Mouse (Mus musculus): ENCODE measurements around the gene Slc39a11.

The Slc39a11 gene

DNA sequence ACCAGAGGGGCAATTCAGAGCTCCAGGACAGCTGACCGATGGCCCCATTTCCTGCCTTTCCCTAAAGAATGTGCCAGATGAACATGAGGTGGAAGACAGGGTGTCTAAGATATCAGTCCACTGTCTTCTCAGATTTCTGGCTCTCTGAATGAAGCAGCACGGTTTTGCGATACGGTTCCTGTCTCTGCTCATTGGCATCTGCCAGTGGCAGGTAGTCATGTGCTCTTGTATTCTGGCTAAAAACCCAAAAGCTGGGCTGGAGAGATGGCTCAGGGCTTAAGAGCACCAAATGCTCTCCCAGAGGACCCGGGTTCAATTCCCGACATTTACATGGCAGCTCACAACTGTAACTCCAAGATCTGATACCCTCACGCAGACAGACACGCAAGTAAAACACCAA is 108.8 kb downstream of the Slc39a11 start:
- no peak for DNase-seq (ENCODE audit: low spot score in 2 of 2)

DNA sequence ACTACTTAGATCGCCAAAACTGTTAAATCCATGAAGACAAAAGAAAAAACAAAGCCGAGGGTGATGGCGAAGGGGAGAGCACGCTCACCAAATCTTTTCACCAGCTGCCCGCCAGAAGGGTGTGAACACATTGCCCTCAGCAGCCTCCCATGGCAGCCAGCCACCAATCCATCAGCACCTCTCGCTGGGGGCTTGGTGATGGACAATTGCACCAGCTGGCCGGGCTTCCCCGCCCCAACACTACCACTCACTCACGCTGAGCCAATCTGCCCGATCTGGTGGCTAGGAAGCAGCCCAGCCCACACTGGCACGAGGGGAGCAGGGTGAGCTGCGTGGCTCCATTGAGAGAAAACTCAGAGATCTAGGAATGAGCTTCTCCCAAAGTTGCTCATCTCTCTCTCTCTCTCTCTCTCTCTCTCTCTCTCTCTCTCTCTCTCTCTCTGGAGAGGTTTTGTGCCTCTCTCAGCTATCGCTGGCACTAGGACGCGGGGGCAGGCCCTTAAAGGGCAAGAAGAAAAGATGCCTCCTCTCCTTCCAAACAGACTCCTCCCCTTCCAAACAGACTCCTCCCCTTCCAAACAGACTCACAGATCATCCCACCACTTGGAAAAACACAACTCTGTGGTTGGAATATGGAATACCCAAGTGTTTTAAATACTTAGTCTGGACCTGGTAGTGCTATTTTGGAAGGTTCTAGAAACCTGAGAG is 110.2 kb downstream of the Slc39a11 start:
- DNase-seq (ENCODE audit: low spot score in 2 of 2): peak; percentile 61 to 79

DNA sequence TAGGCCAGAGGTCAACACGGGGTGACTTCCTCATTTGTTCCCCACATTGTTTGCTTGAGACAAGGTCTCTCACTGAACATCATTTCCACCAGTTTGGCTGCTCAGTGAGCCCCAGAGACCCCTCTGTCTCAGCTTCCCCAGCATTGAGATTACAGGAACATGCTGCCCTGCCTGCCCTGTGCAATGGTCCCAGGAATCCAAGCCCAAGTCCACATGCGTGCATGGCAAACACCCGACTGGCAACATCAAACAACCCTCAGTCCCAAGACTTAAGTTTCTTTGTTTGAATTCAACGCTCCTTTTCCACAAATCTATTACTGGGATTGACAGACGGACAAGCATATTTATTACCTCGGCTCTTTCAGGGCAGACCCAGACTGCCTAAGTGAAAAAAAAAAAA is 110.8 kb downstream of the Slc39a11 start:
- no peak for DNase-seq (ENCODE audit: low spot score in 2 of 2)

DNA sequence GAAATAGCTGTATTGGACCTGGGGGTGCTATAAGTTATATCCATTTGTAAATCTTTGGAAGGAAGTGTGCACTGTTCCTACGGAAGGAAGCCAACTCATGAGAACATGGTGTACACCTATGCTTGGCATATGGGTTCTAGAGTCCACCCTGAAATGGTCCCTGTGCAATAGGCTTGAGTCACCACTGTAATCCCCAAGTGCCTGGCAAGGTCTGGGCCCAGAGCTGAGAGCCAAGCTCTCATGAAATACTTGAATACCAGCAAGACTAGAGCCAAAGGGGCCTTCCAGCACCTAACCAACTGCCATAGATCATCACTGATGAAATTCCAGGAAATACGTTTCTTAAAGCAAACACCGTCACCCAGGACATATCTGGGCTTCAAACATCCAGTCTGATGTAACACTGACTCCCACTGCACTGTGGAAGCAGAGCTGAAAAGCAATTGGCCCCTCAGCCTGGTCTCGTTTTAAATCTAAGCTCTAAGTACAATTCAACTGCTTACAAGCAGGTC is 111.4 kb downstream of the Slc39a11 start:
- DNase-seq (ENCODE audit: low spot score in 2 of 2): no peak

DNA sequence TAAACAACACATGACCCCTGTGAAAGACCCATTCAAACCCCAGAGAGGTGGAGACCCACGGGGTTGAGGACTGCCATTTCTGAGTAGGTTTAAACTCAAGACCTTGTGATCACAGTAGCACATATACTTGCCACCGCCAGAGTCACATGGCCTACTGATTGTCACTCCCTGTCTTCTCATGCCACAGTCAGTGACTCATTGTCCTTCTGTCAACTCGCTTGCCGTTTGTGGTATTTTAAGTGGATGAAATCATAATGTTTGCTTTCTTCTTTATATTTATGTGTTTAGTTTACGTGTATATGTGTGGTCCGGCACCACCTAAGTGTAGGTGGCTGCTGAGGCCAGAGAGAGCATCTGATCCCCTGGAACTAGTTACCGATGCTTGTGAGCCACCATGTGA is 112.2 kb downstream of the Slc39a11 start:
- no peak for DNase-seq (ENCODE audit: low spot score in 2 of 2)

DNA sequence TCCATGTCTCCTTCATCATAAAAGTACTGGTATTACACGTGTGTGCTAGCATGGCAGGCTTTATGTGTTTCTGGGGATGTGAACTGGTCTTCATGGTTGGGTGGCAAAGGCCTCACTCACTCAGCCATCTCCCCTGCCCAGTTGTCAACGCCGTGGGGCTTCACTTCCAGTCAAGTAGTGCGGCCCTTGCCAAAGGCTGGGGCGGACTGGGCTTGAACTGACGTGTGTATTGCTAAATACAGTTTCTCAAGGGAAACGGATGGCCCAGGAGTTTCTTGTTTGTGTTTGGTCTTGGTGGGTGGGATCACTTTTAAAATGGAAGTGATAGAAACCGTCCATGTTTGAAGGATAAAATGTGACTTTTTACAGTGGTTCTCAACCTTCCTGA is 112.7 kb downstream of the Slc39a11 start:
- no peak for DNase-seq (ENCODE audit: low spot score in 2 of 2)

DNA sequence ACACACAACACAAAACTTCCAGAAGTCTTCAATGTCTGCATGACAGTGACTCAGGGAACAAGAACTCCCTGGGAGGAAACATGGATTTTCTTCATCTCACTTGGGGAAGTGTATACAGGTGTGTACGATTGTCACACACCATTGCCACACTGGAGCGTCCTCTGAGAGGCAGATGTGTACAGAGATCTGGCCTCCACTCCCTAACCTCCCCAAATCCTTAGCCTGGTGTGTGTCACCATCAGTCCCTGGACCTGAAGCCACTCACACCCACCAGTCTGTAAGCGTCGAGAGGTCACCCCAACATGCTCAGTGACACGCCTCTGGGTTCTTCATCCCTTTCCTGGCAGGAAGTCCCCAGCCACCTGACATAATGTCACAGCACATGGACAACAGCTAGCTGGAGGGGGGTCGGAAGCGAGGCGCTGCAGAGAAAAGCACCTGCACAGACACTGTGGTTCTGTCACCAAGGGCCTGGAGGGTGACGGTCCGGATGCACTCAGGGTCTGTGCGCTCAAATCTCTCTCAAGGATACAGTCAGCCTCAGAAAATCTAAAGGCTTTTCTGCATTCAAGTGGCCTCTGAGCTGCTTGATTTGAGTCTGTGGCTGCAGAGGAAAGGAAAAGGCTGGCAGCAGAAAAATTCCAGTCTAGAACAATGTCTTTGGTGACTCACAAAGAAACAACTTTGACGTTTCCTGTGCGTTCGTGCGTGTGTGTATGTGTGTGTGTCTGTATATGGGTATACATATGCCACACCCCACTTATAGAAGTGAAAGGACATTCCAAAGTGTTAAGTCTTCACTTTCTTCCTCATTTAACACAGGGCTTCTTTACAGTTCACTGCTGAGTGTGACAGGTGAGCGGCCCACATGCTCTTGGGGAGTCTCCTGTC is 113.3 kb downstream of the Slc39a11 start:
- no peak for DNase-seq (ENCODE audit: low spot score in 2 of 2)

DNA sequence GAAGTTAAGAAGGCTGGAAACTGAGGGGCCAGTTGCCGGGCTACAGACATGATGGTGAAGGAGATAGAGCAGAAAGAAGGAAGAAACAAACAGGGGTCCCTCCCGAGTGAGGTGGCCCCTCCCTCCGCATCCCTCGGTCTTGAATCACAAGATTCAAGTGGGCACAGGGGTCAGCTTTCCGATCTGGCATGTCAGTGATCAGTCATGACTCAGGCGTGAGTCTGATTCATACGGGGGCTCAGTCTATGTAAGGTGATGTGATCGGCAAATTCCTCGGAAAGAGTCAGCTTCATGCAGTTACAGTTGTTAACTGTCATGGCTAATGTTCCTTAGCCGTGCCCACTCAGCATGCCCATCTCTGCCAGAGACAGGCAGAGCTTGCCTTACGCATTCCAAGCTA is 115.5 kb downstream of the Slc39a11 start:
- no peak for DNase-seq (ENCODE audit: low spot score in 2 of 2)

DNA sequence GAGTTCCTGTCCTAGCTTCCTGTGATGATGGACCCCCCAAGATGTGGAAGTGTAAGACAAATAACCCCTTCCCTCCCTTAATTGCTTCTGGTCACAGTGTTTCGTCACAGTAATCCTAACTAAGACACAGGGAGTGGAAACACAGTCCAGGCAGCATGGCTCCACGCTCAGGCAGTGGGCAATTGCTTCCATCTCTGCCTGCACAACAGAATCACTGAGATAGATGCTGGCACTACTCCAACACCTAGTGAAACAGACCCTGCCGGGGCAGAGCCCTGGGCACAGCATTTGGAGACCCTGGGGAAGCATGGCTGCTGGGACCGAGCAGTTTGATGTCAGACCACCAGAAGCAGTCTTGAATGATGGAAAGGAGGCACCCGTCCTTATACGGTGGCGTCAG is 115.9 kb downstream of the Slc39a11 start:
- no peak for DNase-seq (ENCODE audit: low spot score in 2 of 2)

DNA sequence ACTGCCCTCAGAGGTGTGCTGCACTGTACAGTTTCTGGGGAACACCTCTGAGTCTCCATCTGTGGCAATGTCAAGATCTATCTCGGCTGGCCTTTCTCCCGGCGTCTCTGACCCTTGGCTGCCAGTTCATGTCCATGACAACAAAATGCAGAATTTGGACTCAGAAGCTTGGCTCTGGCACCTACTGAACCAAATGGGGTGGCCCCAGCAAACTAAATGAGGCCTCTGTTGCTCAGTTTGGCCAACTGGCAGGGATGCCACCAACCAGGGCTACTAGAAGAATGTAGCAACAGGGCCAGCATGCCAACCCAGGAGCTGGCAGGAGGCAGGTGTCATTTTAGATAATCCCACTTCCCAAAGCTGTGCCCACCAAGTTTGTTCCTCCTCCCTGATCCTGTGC is 121.5 kb downstream of the Slc39a11 start:
- DNase-seq (ENCODE audit: low spot score in 2 of 2): no peak

DNA sequence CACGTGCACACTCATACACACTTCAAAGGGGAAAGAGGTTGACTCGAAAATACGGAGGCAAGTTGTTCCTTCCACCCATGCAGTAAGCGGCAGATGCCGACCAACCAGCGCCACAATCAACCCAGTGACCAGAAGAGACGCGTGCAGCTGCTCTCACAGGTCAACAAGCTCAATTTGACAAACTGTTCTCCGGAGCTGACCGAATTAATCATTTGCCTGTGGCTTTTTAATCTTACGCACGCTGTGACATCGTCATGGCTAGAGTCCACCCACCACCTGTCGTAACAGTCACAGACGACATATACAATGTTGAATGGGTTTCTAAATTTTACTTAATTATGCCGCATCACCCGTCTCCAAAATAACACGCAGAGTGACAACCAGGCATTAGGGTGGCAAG is 124.1 kb downstream of the Slc39a11 start:
- no peak for DNase-seq (ENCODE audit: low spot score in 2 of 2)

DNA sequence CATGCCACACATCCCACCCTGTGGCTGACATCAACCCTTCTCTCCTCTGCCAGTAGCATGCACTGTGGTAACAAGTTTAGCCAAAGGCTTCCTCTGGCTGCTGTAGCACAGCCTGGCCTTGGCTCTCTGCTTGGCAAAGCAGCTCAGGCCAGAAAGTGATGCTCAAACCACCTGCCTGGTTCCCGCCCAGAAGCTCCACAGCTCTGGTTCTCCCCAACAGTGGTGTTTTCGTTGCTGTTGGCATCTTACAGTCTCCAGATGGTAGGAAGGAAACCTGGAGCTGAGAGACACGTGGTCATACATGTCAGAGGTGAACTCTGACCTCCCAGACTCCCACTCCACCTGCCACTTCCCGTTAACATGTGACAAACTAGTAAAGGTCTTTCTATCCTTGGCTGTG is 127.2 kb downstream of the Slc39a11 start:
- no peak for DNase-seq (ENCODE audit: low spot score in 2 of 2)

DNA sequence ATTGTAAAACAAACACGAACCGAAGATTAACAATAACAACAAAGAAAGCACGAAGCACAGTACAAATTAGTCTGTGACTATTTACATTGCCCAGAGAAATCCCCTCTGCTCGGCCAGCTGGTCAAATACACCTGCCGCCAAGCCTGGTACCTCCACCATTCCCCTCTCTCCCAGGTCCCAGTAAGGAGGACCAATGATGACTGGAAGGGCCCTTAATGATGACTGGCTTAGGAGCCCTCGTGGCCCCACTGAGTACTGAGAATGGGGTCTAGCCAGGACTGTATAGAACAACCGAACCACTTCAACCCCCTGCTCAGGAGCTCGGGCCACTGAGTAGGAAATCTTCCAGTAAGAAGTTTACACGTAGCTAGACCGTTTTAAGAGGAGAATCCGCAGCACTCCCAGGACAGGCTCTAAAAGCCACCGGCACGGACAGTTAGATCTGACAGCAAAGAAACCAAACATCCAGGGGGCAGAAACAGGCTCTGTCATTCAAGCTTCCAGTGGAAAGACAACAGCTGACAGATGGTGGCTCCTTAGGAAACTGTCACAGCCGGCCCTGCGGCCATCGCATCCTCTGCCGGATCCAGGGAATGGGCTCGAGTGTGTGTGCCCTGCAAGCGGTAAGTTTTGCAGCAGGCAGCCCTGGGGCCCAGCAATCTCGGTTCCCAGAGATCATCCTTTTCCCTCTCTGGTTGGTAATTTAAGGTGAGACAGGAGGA is 128.2 kb downstream of the Slc39a11 start:
- no peak for DNase-seq (ENCODE audit: low spot score in 2 of 2)

DNA sequence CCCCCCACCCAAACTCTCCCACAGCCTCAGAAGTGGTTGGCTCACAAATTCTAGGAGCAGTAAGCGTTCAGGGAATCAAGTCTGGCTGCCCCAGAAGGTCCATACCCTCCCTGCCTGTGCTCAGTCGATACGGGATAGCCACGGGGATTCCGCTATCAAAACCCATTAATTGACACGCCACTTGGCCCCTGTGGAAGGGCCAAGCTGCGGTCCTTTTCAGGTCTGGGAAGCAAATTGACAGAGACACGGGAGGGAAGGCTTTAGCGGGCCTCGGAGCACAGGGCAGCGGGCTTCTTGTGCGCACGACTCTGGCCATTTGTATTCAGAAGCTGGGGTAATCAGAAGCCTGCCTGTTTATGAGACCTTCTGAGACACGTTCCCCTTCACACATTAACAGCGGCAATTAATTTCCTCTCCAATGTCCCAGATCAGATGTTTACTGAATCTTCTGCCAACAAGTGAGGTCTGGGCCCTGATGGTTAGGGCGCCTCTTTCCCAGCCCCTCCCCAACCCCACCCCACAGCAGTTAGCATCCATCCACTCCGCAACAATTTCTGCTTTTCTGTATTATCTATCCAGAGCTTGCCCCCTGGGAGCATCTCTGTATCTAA is 128.9 kb downstream of the Slc39a11 start:
- DNase-seq (ENCODE audit: low spot score in 2 of 2): no peak

DNA sequence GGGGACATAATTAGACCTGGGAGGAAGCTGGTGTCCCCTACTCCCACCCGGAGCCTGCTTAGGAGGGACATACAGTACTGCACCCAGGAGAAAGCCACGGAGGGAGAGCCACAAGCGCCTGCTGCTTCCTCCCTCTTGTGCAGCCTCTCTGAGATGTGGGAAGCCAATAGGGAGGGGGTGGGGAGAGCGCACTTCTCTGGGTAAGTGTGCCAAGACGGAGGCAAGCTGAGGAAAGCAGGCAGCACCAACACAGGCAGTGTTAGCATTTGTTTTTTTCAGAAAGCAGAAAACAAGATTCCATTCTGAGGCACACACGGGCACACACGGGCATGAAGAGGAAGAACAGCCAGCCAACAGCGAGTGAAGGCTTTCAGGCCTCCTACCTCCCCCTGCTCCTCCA is 129.5 kb downstream of the Slc39a11 start:
- DNase-seq (ENCODE audit: low spot score in 2 of 2): no peak

DNA sequence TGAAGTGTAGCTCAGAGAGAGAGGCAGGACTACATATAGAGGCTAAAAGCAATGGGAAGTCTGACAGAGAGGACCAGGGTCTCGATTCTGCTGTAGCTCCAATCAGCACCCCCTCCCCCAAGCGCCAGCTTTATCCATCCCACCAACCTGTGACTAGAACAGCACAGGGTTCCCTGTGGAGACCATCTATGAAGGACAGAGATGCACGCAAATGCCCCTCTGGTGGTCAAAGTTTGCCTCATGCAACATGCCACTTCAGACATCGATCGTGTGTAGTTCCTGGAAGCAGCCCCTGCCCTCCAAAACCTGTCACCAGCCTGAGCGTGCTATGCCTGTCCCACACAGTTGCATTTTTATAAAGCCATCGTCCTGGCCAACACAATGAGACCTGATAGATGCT is 129.9 kb downstream of the Slc39a11 start:
- no peak for DNase-seq (ENCODE audit: low spot score in 2 of 2)

DNA sequence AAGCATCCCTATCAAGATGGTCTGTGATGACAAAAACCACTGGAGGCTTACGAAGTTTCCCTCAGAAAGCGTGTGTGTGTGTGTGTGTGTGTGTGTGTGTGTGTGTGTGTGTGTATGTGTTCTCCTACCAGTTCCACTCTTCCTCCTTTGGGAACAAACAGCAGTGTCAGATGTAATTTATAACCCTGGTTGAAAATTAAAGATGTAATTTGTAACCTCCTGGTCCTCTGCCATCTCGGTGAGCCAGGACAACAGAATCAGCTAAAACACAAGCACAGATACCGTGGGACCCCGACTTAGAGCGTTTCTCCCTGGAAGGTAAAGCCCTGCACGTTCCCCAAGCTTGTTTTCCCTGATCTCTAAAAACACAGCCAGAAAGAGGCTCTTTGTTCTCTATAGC is 131.7 kb downstream of the Slc39a11 start:
- no peak for DNase-seq (ENCODE audit: low spot score in 2 of 2)

DNA sequence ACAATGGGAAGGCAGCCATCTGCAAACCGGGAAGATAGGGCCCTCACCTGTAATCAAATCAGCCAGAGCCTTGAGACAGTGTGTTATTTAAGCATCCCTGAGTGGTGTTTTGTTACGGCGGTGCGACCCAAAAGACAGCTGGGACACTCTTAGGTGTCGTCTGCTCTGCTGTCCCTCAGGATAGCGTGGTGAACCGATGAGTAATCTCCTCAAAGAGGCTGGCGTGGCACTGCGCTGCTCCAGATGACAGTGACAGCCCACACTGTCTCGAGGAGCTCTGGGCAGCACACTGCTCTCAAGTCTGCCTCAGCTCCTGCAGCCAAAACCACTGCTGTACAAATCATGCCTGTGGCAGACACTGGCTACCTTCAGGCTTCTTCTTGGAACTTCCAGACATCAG is 133.7 kb downstream of the Slc39a11 start:
- DNase-seq (ENCODE audit: low spot score in 2 of 2): no peak

DNA sequence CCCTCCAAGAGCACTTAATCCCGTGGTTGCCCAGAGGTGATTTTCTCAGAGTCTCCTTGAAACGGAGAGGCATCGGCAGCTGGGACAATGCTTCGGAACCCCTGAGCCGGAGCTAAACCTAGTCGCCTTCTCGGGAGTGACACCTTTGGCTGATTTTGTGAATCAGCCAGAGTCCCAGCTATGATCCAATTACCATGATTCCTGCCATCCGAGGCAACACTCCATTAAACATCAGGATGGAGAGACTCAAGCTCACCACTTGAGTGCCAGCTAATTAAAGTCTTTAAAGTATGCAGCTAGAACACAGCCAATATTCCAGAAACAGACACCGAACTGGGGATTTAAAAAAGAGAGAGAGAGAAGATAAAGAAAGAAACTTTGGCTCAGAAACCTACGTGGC is 136.9 kb downstream of the Slc39a11 start:
- no peak for DNase-seq (ENCODE audit: low spot score in 2 of 2)

DNA sequence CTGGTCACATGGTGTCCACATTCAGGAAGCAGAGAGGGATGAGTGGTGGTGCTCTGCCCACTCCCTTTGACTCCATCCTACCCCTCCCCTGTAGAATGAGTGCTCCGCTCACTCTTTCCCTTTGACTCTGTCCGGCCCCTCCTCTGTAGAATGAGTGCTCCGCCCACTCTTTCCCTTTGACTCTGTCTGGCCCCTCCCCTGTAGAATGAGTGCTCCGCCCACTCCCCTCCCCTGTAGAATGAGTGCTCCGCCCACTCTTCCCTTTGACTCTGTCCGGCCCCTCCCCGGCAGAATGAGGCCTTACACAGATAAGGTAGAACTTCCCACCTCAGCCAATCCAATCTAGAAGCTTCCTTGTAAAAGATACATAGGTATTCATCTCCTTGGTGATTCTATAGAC is 137.7 kb downstream of the Slc39a11 start:
- no peak for DNase-seq (ENCODE audit: low spot score in 2 of 2)

DNA sequence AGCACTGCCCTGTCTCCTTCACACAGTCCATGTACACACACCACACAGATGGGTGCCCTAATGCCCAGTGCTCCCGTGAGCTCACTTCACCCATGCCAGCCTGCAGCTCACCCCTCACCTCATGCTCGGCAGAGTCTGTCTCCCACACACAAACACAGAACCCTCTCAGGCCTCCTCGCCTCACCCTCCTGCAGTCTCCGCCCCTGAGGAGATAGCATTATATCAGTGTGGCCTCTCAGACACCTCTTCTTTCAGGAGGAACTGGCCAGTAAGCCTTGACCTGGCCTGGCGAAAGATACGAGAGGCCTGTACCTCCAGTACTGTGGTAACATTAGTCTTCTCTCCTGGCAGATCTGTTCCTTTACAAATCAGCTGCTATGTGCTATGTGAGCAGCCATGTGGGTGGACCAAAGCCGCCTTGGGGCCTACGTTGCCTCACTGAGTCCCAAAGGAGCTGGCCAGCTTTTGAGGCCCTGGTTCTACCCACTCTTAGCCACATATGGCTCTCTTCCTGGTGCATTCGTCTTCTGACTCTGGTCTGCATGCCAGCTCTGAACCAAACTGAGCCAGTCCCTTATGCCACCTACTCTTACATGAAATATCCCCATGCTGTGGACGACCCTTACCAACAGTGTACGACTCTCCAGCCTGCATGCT is 138.8 kb downstream of the Slc39a11 start:
- no peak for DNase-seq (ENCODE audit: low spot score in 2 of 2)
